Mouse (Mus musculus) hindbrain, postnatal 0 days (tissue): ENCODE measurements at regions not wholly inside any gene's neighbourhood (a gene's known extent, or its start where the extent isn't known, plus 50 kb on each side); places are given as distances from the start of the nearest gene placed in this dataset.
A peak's percentile ranks its signal among the peaks of the same experiment; 100 is the strongest.

ENCODE experiments used
- ATAC-seq: fragments of 200-750 bp; cut with Nextera tagmentation; 2 replicates; pipeline ENCODE4 v1.8.0; 2017; ENCODE audit warnings: mild to moderate bottlenecking, moderate TSS enrichment, moderate library complexity
- DNase-seq: peaks from one replicate; pipeline ENCODE4 v3.0.0-alpha.2; 2015; ENCODE audit warnings: low spot score
- H3K27ac ChIP-seq: fragments of 300-500 bp; sonication (generic); 2 replicates; pipeline ENCODE4 v1.5.1; 2014; ENCODE audit warnings: mild to moderate bottlenecking
- H3K27me3 ChIP-seq: fragments of 300-500 bp; sonication (generic); 2 replicates; pipeline ENCODE4 v1.6.1; 2014; ENCODE audit warnings: low read length, mixed read lengths; ENCODE audit not compliant: insufficient read depth
- H3K36me3 ChIP-seq: fragments of 300-500 bp; sonication (generic); 2 replicates; pipeline ENCODE4 v1.6.1; 2014; ENCODE audit warnings: low read length, mixed read lengths; ENCODE audit not compliant: insufficient read depth
- H3K4me1 ChIP-seq: fragments of 300-500 bp; sonication (generic); 2 replicates; pipeline ENCODE4 v1.6.1; 2014; ENCODE audit warnings: antibody characterized with exemption, low read length, mixed read lengths; ENCODE audit not compliant: insufficient read depth
- H3K4me2 ChIP-seq: fragments of 300-500 bp; sonication (generic); 2 replicates; pipeline ENCODE4 v1.6.1; 2014; ENCODE audit warnings: low read depth, mild to moderate bottlenecking, low read length, moderate library complexity, mixed read lengths
- H3K4me3 ChIP-seq: fragments of 300-500 bp; sonication (generic); 2 replicates; pipeline ENCODE4 v1.5.1; 2014; ENCODE audit warnings: low read length
- H3K9ac ChIP-seq: fragments of 300-500 bp; sonication (generic); replicated peaks from 2 replicates; pipeline ENCODE4 v1.6.1; 2014; ENCODE audit warnings: mild to moderate bottlenecking, low read length, moderate library complexity, mixed read lengths
- H3K9me3 ChIP-seq: fragments of 300-500 bp; sonication (generic); 2 replicates; pipeline ENCODE4 v1.6.1; 2016; ENCODE audit warnings: low read length, mixed read lengths
- CTCF ChIP-seq: IDR thresholded peaks from 2 replicates; pipeline ENCODE4 v1.5.1; 2016; ENCODE audit warnings: antibody characterized with exemption, control low read depth, low read depth
- WGBS: fragments of 180-500 bp; shearing (Covaris S2); extraction: QIAGEN DNeasy Blood & Tissue Kit; methylation state at CpG from one replicate; pipeline ENCODE4 v1.1.7; 2014; 5-methylcytosine and 5-hydroxymethylcytosine counted together

DNA sequence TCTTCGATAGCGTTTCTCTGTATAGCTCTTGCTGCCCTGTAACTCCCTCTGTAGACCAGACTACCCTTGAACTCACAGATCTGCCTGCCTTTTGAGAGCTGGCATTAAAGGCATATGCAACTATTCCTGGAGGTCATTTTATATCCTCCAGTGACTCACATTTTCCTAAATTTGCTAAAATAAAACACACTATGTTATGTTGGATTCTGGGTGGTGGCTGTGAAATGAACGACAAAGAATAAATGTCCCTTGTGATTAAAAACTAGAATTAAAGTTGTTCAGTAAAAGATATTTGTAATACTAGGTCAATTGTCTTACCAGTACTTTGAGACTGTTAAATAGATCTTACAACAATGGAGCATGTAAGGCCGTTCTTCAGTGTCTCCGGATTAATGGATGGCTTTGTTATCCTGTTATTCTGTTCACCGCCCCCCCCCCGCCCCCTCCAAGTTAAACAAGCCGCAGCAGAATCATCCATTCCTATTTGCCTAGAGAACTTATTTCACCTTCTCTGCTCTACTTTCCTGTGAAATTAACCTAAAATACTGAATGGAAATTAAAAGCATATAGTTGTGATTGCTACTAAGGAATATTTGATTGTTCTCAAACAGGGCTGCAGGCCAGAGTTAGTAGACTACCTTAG lies 240.4 kb downstream of the Mef2c start:
- peak overlapping the region; percentile 46 for H3K4me3 ChIP-seq
- no peaks in the 10 kb centered on the region for H3K9me3 ChIP-seq
- no peaks in the 10 kb centered on the region for H3K27me3 ChIP-seq
- H3K36me3 ChIP-seq: no peaks in the 10 kb centered on the region
- ATAC-seq (no peak), DNase-seq (no peak)
- H3K9ac ChIP-seq: peak overlapping the region; percentile 62
- 0 out of 2 replicates have a peak, but pooled peaks cover 6% of the 10 kb centered on the region for H3K4me1 ChIP-seq
- no peak for TF ChIP-seq CTCF
- H3K27ac ChIP-seq: peak overlapping the region; percentile 91
- 13% methylated on average over 8 of the region's 8 CpGs for WGBS
- H3K4me2 ChIP-seq: peak overlapping the region; percentile 77

DNA sequence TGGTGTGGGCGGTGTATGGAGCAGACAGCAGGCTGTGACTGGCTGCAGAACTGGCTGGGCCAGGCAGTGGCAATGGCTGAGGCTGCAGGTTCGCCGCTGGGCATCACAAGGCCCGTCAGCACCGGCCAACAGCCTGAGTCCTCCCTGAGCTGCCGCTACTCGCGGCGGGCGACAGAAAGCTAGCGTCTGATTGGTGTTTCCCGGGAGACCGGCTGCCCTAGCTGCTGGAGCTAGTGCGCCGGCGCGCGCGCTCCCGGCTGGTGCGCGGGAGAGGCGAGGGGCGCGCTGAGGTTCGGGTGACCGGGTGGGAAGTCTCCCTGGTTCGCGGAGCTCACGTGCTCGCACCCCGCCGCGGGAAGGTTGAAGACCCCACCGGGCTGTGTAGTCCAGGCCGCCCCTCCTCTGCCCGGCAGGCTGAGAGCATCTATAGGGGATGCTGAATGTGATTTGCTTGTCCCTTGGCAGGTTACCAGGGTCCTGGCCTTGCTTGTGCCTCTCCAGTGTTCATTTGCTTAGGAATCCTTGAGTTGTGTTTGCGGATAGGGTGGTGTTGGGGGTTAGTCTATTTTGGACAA lies 241.2 kb downstream of the Mef2c start:
- Histone ChIP-seq H3K27ac (peak overlapping the region; percentile 91), H3K4me2 (peak overlapping the region; percentile 77), H3K9me3 (no peaks in the 10 kb centered on the region), H3K36me3 (no peaks in the 10 kb centered on the region), H3K4me1 (0 out of 2 replicates have a peak, but pooled peaks cover 6% of the 10 kb centered on the region), H3K9ac (peak overlapping the region; percentile 62), H3K4me3 (peak overlapping the region; percentile 46), H3K27me3 (no peaks in the 10 kb centered on the region)
- peak; percentile 19 for TF ChIP-seq CTCF
- DNase-seq (peak; percentile 98), ATAC-seq (peak; percentile 97)
- WGBS: under 1% methylated on average over 38 of the region's 38 CpGs

GRCm38 (mm10) chr13:83745961-83746360 lies 242.1 kb downstream of the Mef2c start:
- Histone ChIP-seq H3K4me3 (no peak overlapping the region), H3K4me2 (peak overlapping the region; percentile 77; the same call in 1 of the 2 replicates), H3K4me1 (0 out of 2 replicates have a peak, but pooled peaks cover 6% of the 10 kb centered on the region), H3K27ac (peak overlapping the region; percentile 91), H3K9ac (no peak overlapping the region), H3K36me3 (no peaks in the 10 kb centered on the region), H3K27me3 (no peaks in the 10 kb centered on the region), H3K9me3 (no peaks in the 10 kb centered on the region)
- no peak for TF ChIP-seq CTCF
- ATAC-seq (no peak), DNase-seq (peak; percentile 47)
- 49% methylated on average over 5 of the region's 5 CpGs for WGBS

DNA sequence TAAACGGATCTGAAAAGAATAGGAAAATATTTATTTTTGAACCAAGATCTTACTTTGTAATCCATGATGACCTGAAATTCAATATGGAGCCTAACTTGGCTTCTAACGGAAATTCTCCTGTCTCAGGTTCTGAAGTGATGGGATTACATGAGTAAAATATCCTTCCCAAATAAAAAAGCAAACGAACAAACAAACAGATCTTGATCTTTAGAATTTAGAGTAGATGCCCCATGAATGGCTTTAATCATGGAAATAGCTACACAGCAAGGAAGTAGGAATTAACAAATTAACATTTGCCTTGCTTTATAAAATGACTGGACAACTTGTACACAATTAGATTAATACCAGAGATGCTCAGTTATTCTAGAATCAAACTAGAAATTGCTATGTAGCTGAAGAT lies 243.8 kb downstream of the Mef2c start:
- H3K27ac ChIP-seq: peak overlapping the region; percentile 1; the same call in 1 of the 2 replicates
- DNase-seq: no peak
- ATAC-seq: no peak

GRCm38 (mm10) chr13:83749376-83750150 lies 245.7 kb downstream of the Mef2c start:
- 0 out of 2 replicates have a peak overlapping the region, but pooled peaks have one; percentile 10 for H3K9ac ChIP-seq
- H3K9me3 ChIP-seq: no peaks in the 10 kb centered on the region
- H3K36me3 ChIP-seq: no peaks in the 10 kb centered on the region
- H3K4me2 ChIP-seq: peak overlapping the region; percentile 30
- H3K27me3 ChIP-seq: no peaks in the 10 kb centered on the region
- WGBS: 22% methylated on average over 8 of the region's 8 CpGs
- H3K27ac ChIP-seq: peak overlapping the region; percentile 73
- H3K4me1 ChIP-seq: 0 out of 2 replicates have a peak, but pooled peaks cover 6% of the 10 kb centered on the region
- no peak for TF ChIP-seq CTCF
- peak; percentile 80 for DNase-seq
- no peak overlapping the region for H3K4me3 ChIP-seq
- no peak for ATAC-seq

More for the DNA sequence above, 243.8 kb downstream of the Mef2c start:
- H3K4me1 ChIP-seq: 0 out of 2 replicates have a peak, but pooled peaks cover 6% of the 10 kb centered on the region
- no peak for TF ChIP-seq CTCF
- H3K4me3 ChIP-seq: no peak overlapping the region
- H3K36me3 ChIP-seq: no peaks in the 10 kb centered on the region
- H3K27me3 ChIP-seq: no peaks in the 10 kb centered on the region
- no peak overlapping the region for H3K4me2 ChIP-seq
- WGBS: 69% methylated on average over 3 of the region's 3 CpGs
- no peaks in the 10 kb centered on the region for H3K9me3 ChIP-seq
- no peak overlapping the region for H3K9ac ChIP-seq

- ATAC-seq (no peak), DNase-seq (no peak)
- 50% methylated on average over 4 of the region's 4 CpGs for WGBS
- H3K4me3 ChIP-seq: no peak overlapping the region
- no peak overlapping the region for H3K9ac ChIP-seq
- H3K4me1 ChIP-seq: 0 out of 2 replicates have a peak, but pooled peaks cover 3% of the 10 kb centered on the region
- peak overlapping the region; percentile 41; the same call in 1 of the 2 replicates for H3K27ac ChIP-seq
- no peak overlapping the region for H3K4me2 ChIP-seq
- H3K9me3 ChIP-seq: no peaks in the 10 kb centered on the region
- H3K36me3 ChIP-seq: no peaks in the 10 kb centered on the region
- TF ChIP-seq CTCF: no peak
- no peaks in the 10 kb centered on the region for H3K27me3 ChIP-seq
These were observed 246.6 kb downstream of the Mef2c start for GRCm38 (mm10) chr13:83750437-83750836.
